Mouse (Mus musculus) heart, postnatal 10 days (tissue): ENCODE data around the gene Prl2c2. TPM values are rescaled to one million over a fixed set of nuclear protein-coding genes. Genes with fewer than 3 reads are reported as not detected.
"Not testable (repeated sequence)": the region's sequence is repeated elsewhere in the genome, so short reads cannot be mapped to it uniquely, and the experiment has no call there.

ENCODE experiments used
- DNase-seq, 2 experiments: peaks; one replicate each; pipeline ENCODE4 v3.0.0; 2021
- intact Hi-C: fragments of 180-260 bp; cut with DNase I; formaldehyde crosslinking; loops from one replicate; pipeline ENCODE4 v1.15.1; 2025
- total RNA-seq, 2 experiments: library from RNA; stranded (reverse); gene quantifications; 2 replicates each; pipeline ENCODE4 v1.2.3; 2021

The Prl2c2 gene
- total RNA-seq = not detected

DNA sequence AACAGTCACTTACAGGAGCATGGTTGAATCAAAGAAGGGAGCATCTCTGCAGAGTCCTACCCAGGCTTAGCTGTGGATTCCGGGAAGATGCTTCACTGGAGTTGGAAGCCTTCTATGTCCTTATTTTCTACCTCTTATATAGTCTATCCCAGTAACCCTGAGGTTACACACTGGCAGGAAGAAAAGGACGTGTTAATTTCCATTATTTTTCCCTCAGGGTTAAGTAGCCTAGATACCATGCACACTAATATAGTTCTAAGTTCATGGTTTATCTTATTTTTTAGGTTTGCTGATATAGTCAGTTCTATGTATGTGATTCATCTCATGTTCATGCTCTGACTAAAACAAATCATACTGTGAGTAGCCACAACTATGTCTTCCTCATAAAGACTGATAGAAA lies at the start of gene Prl2c2:
Gene Prl2c2, minus strand, starts transcription at position 101 of the 400 bp plus-strand sequence.
- intact Hi-C loops, DNase-seq: not testable (repeated sequence)

DNA sequence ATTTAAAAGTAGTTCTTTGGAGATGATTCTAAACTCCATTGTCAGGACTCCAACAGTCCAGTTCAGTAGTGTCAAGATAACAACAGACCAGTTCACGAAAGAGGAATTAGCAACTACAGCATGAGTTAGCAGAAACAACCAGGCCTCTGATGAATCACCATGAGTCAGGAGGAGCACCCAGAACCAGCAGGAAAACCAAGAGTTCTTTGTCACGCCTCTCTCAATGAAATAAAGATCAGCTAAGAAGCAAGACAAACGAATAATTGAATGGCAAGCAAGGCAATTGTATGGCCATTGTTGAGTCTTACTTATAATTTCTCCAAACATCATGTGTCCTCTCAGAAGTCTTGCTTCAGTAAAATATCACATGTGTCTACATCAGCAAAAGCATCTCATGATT lies 20.7 kb upstream of the Prl2c2 start:
- intact Hi-C loops, DNase-seq: not testable (repeated sequence)

DNA sequence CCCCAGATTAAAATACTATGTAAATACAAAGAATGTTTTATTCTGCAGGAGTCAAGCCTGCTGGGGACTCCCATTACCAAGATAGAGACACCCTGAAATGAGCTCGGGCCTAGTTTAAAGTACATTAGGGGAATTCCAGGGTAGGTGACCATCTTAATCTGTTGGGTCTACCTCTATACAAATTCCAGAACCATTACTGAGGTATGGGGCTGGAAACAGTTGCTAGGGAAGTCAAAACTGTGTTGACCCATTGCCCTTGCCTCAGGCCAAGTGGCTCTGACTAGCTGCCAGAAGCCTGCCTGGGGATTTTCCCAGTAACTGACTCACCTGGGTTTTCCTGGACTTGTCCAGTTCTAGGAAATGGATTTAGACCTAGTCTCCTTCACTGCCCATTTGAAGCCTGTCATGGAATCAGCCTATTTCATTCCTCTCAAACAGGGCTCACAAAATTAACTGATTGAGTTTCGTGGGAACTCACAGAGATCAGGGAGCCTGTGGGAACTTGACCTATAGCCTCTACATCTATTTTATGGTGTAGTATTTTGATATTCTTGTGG lies 8.9 kb upstream of the Prl2c2 start:
- intact Hi-C loops, DNase-seq: not testable (repeated sequence)

Other genes with a start within 250 kb of the Prl2c2 start
- gene Prl2c3, start 205.3 kb downstream of the Prl2c2 start, total RNA-seq = not detected
- not detected for gene Prl2c5, start 177.3 kb upstream of the Prl2c2 start, total RNA-seq